Mouse (Mus musculus) embryonic facial prominence, embryonic 15.5 days (tissue): Measurements from ENCODE around the gene Adh7. TPM values are rescaled to one million over a fixed set of nuclear protein-coding genes. Genes with fewer than 3 reads are reported as not detected.

Experiments
- ATAC-seq: fragments of 200-750 bp; cut with Nextera tagmentation; 2 replicates; pipeline ENCODE4 v1.8.0; 2017; ENCODE audit warnings: low read depth, moderate TSS enrichment; ENCODE audit not compliant: insufficient number of reproducible peaks, low FRiP score, low TSS enrichment
- H3K27ac ChIP-seq: fragments of 300-500 bp; sonication (generic); replicated peaks from 2 replicates; pipeline ENCODE4 v1.5.1; 2015; ENCODE audit warnings: mild to moderate bottlenecking, inconsistent platforms
- H3K27me3 ChIP-seq: fragments of 300-500 bp; sonication (generic); 2 replicates; pipeline ENCODE4 v1.6.1; 2015; ENCODE audit warnings: inconsistent platforms
- H3K36me3 ChIP-seq: fragments of 300-500 bp; sonication (generic); 2 replicates; pipeline ENCODE4 v1.6.1; 2015; ENCODE audit warnings: mild to moderate bottlenecking, inconsistent platforms
- H3K4me1 ChIP-seq: fragments of 300-500 bp; sonication (generic); 2 replicates; pipeline ENCODE4 v1.6.1; 2015; ENCODE audit warnings: inconsistent platforms
- H3K4me2 ChIP-seq: fragments of 300-500 bp; sonication (generic); replicated peaks from 2 replicates; pipeline ENCODE4 v1.6.1; 2015; ENCODE audit warnings: mild to moderate bottlenecking, inconsistent platforms
- H3K4me3 ChIP-seq: fragments of 300-500 bp; sonication (generic); replicated peaks from 2 replicates; pipeline ENCODE4 v1.5.1; 2015; ENCODE audit warnings: mild to moderate bottlenecking, inconsistent platforms
- H3K9ac ChIP-seq: fragments of 300-500 bp; sonication (generic); 2 replicates; pipeline ENCODE4 v1.6.1; 2015; ENCODE audit warnings: inconsistent platforms
- H3K9me3 ChIP-seq: fragments of 300-500 bp; sonication (generic); replicated peaks from 2 replicates; pipeline ENCODE4 v1.6.1; 2016; ENCODE audit warnings: inconsistent platforms
- whole genome bisulfite sequencing: fragments of 180-500 bp; shearing (Covaris S2); methylation state at CpG from one replicate; pipeline ENCODE4 v1.1.7; 2015; 5-methylcytosine and 5-hydroxymethylcytosine counted together
- polyA plus RNA-seq: library from polyadenylated mRNA; unstranded; fragments of >200 nt; fragmentation: Nextera tagmentation; extraction: Ambion mirVana; gene quantifications from 2 replicates; pipeline ENCODE4 v1.2.1, GENCODE M21; 2015

Gene Adh7
- polyA plus RNA-seq, 1 experiment from 2014 or later, result 8.1 TPM

DNA sequence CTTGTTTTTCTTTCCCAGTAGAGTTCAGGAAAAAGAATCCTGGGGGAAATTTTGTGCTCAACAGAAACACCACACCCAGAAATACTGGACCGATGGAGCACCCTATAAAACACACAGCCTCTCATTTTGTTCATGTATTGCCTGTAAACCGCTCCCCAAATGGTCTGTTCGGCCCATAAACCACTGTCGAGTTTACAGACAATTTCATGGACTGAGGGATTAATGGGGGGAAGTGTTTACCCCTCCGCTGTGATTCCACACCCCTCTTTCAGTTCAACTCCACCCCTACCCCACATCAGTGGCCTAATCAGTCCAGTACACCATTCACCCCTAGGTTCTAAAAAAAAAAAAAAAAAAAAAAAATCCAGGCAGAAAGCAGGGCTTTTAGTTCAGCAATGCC, 23.4 kb downstream of the Adh7 start:
- WGBS, result 78% methylated on average over 5 of the region's 5 CpGs
- no peak for ATAC-seq
- no peaks in the 10 kb centered on the region for H3K36me3 ChIP-seq
- no peak overlapping the region for H3K4me2 ChIP-seq
- H3K27me3 ChIP-seq, result no peaks in the 10 kb centered on the region
- H3K4me3 ChIP-seq, result no peak overlapping the region
- H3K9me3 ChIP-seq, result no peaks in the 10 kb centered on the region
- H3K4me1 ChIP-seq, result no peaks in the 10 kb centered on the region
- H3K9ac ChIP-seq, result no peak overlapping the region
- no peak overlapping the region for H3K27ac ChIP-seq

DNA sequence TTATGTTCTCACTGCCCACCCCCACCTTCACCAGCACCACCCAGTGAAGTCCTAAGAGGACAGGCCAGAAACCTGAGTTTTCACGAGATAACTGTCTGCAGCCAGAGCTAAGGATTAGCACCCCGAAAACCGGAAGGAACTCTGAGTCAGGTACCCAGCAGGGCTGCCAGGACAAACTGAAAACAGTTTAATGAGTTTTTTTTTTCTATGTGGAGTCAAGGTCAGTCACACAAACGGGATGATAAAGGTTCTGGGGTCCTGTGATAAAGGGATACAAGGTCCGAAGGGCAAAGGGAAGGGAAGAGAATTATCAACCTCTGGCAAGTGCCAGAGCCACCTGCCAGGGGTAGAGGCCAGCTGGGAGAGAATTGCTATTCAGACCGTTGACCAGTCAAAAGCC, 23.8 kb downstream of the Adh7 start:
- Histone ChIP-seq H3K4me2 (no peak overlapping the region), H3K9me3 (no peaks in the 10 kb centered on the region), H3K36me3 (no peaks in the 10 kb centered on the region), H3K9ac (no peak overlapping the region), H3K27ac (no peak overlapping the region), H3K4me1 (peaks cover 3% of the 10 kb centered on the region; the same call in 1 of the 2 replicates), H3K27me3 (no peaks in the 10 kb centered on the region), H3K4me3 (no peak overlapping the region)
- 66% methylated on average over 6 of the region's 6 CpGs for WGBS
- ATAC-seq, result no peak

DNA sequence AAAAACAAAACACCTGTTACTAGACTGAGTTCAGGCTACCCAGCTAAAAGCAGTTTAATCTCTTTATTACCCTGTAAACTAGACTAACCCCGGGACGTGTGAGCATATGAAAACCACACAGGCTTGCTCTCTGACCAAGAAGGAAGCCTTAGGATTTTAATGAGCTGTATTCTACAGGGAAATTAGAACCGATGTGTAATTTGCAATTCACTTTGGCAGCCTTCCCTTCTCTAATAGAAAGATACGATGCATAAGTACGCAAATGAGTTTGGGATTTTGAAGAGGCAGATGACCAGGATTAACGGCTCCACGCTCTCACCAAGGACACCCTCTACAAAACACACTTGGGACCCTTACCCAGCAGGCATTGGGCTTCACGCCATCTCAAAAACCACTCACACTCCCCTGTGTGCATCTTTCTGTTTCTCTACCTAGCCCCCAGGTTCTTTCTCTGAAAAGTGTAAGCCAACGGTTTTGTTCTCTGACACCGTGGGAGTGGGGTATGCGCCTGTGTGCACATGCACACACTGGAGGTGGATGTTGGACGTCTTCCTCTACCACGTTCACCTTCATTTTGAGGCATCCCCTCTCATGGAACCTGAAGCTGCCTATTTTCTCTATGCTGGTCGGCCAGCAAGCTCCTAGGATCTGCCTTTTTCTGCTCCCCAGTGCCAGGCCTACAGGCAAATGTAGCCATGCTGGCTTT, 24.6 kb downstream of the Adh7 start:
- Histone ChIP-seq H3K4me2 (no peak overlapping the region), H3K27me3 (no peaks in the 10 kb centered on the region), H3K27ac (no peak overlapping the region), H3K4me1 (peaks cover 7% of the 10 kb centered on the region; the same call in 1 of the 2 replicates), H3K4me3 (no peak overlapping the region), H3K9ac (no peak overlapping the region), H3K9me3 (no peaks in the 10 kb centered on the region), H3K36me3 (no peaks in the 10 kb centered on the region)
- no peak for ATAC-seq
- WGBS, result 67% methylated on average over 14 of the region's 14 CpGs

DNA sequence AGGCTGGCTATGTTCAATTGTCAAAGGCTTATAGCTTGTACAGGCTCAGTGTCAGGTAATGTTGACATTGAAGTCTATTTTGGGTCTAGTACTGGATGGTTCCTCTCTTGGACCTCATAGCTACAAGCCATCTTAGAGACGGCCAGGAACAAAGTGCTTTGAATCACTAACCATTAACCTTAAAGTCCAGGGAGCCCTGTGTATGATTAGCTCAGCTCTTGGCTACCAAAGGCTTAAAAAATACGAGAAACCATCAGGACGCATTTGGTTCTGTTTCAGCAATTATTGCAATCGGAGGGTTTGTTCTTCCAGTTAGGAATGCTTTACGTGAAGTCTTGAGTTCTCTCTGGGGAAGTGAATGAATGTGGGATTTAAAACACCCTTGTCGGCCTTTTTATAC, 25.4 kb downstream of the Adh7 start:
- Histone ChIP-seq H3K4me2 (no peak overlapping the region), H3K4me1 (peaks cover 7% of the 10 kb centered on the region; the same call in 1 of the 2 replicates), H3K9ac (no peak overlapping the region), H3K36me3 (no peaks in the 10 kb centered on the region), H3K27ac (no peak overlapping the region), H3K9me3 (no peaks in the 10 kb centered on the region), H3K4me3 (no peak overlapping the region), H3K27me3 (no peaks in the 10 kb centered on the region)
- WGBS, result 79% methylated on average over 6 of the region's 6 CpGs
- ATAC-seq, result no peak

DNA sequence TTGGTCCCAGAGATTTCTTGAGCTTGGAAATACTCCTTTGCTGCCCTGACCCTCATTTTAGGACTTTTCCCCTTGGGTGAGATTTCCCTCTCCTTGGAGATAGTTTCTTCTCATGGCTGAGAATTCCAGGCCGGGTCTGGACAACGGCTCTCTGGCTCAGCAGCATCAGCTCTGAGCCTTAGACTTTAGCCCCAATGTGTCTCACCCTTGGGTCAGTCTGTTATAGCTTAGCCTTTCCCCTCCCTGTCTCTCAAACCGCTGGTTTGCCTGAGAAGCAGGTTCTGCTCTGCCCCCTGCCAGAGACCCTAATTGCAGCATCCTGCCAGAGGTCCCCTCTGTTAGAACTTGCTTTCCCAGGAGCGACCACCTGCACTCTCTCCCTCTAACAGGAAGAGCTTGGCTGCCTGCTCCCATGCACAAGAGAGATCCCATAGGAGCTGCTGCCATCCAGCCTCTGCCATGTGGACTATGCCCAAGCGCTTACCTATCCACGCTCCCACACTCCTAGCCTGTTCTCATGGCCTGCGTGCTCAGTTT, 26.8 kb downstream of the Adh7 start:
- WGBS, result 76% methylated on average over 7 of the region's 7 CpGs
- Histone ChIP-seq H3K9me3 (no peaks in the 10 kb centered on the region), H3K4me1 (peaks cover 7% of the 10 kb centered on the region; the same call in 1 of the 2 replicates), H3K27ac (no peak overlapping the region), H3K27me3 (no peaks in the 10 kb centered on the region), H3K36me3 (no peaks in the 10 kb centered on the region), H3K4me2 (no peak overlapping the region), H3K4me3 (no peak overlapping the region), H3K9ac (no peak overlapping the region)
- no peak for ATAC-seq

DNA sequence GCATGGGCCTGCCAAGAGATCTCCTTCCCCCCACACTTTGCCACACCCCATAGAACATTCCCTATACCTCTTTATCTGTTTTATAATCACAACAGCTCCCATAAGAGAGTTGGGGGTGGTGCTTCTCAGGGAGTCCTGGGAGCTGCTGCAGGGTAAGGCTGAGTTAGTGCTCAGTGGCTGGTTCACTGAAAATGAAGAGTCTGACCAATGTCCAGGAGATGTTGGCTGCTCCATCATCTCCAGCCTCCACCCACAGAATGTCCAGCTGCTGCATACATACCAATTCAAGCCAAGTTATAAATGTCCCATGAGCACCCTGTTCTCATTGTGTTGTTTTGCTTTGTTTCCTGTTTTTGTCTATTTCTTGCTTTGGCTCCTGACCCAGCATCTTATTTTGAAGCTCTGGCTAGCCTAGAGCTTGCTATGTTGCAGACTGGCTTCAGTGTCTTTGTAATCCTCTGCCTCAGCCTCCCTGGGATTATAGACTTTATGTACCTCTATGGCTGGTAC, 29.0 kb downstream of the Adh7 start:
- Histone ChIP-seq H3K27me3 (no peaks in the 10 kb centered on the region), H3K9ac (no peak overlapping the region), H3K9me3 (no peaks in the 10 kb centered on the region), H3K4me1 (peaks cover 7% of the 10 kb centered on the region; the same call in 1 of the 2 replicates), H3K4me2 (no peak overlapping the region), H3K27ac (no peak overlapping the region), H3K36me3 (no peaks in the 10 kb centered on the region), H3K4me3 (no peak overlapping the region)
- no peak for ATAC-seq

DNA sequence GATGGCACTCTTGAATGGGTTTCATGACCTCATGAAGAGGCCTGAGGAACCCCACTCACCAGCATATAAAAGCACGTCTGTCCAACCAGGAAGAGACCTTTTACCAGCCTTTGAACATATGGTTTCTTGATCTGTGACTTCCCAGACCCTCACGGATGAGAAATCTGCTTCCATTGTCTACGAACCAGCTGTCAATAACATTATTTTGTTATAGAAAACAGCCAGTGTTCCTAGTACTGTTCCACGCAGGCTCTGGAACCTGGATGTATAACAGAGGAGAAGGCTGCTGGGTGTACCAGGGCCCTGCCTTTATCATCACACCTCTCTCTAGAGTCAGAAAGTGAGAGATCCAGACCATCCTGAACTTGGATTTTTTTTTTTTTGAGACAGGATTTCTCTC, 29.7 kb downstream of the Adh7 start:
- Histone ChIP-seq H3K9me3 (no peaks in the 10 kb centered on the region), H3K4me2 (no peak overlapping the region), H3K4me1 (peaks cover 7% of the 10 kb centered on the region; the same call in 1 of the 2 replicates), H3K27ac (no peak overlapping the region), H3K27me3 (no peaks in the 10 kb centered on the region), H3K36me3 (no peaks in the 10 kb centered on the region), H3K4me3 (no peak overlapping the region), H3K9ac (no peak overlapping the region)
- WGBS, result 71% methylated on average over 4 of the region's 4 CpGs
- ATAC-seq, result no peak

DNA sequence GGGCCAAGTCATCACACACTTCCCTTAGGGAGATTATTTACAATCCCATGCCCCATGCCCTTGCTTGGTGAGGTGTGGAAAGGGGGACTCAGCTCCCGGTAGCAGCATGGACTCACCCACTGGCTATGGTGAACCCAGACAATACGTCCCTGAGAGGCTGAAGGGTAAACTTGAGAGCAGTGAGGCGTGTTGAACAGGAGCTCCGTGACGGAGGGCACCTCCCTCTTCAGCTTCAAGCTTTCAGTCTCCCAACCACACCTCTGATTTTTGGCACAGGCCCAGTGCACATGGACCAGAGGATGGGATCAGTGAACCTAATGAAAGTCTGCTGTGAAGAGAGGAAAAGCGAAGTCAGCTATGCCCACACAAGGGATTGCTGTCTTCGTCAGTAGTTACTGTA, 30.5 kb downstream of the Adh7 start:
- Histone ChIP-seq H3K4me2 (no peak overlapping the region), H3K27ac (no peak overlapping the region), H3K9me3 (no peaks in the 10 kb centered on the region), H3K36me3 (no peaks in the 10 kb centered on the region), H3K4me1 (peaks cover 7% of the 10 kb centered on the region; the same call in 1 of the 2 replicates), H3K27me3 (no peaks in the 10 kb centered on the region), H3K4me3 (no peak overlapping the region), H3K9ac (no peak overlapping the region)
- ATAC-seq, result no peak
- WGBS, result 61% methylated on average over 7 of the region's 7 CpGs

DNA sequence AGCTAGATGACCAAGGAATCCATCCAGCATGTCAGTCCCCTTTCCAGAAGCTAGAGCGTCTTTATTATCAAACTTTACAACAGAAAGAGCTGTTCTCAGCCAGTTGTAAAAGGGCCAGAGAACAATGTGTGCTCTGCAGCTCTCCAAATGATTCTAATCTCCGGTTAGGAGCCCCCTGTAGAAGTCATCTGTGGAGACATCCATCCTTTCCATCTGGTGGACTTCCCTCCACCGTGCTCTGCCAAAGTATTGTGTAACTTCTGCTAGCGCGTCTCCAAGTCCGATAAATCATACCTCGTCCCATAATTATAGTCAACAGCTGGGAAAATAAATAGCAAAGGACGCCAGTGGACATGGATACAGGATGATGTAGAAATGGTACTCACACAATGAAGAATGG, 31.2 kb downstream of the Adh7 start:
- Histone ChIP-seq H3K4me1 (peaks cover 7% of the 10 kb centered on the region; the same call in 1 of the 2 replicates), H3K27me3 (no peaks in the 10 kb centered on the region), H3K36me3 (no peaks in the 10 kb centered on the region), H3K4me2 (no peak overlapping the region), H3K4me3 (no peak overlapping the region), H3K9ac (no peak overlapping the region), H3K9me3 (no peaks in the 10 kb centered on the region), H3K27ac (no peak overlapping the region)
- ATAC-seq, result no peak
- 82% methylated on average over 8 of the region's 8 CpGs for WGBS

DNA sequence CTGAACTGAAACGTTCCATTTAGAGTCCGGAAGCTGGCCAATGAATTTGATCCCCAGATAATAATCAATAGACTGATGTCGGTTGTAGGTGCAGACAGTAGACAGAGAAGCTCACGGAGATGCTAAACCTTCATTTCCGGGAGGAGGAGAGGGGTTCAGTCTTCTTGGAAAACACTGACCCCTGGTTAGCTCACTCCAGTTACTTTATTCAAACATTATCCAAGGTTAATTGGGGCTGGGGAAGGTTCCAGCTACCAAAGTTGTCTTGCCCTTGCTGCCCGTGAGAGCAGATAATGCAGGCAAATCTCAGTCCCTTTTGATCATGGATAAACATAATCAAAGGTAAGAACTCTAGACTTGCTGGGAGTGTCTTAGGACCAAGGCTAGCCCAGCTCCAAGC, 33.6 kb downstream of the Adh7 start:
- H3K4me1 ChIP-seq, result peaks cover 6% of the 10 kb centered on the region; the same call in 1 of the 2 replicates
- no peak overlapping the region for H3K4me2 ChIP-seq
- no peaks in the 10 kb centered on the region for H3K9me3 ChIP-seq
- no peaks in the 10 kb centered on the region for H3K36me3 ChIP-seq
- ATAC-seq, result no peak
- no peak overlapping the region for H3K27ac ChIP-seq
- no peak overlapping the region for H3K9ac ChIP-seq
- no peak overlapping the region for H3K4me3 ChIP-seq
- H3K27me3 ChIP-seq, result no peaks in the 10 kb centered on the region
- 79% methylated on average over 6 of the region's 6 CpGs for WGBS

DNA sequence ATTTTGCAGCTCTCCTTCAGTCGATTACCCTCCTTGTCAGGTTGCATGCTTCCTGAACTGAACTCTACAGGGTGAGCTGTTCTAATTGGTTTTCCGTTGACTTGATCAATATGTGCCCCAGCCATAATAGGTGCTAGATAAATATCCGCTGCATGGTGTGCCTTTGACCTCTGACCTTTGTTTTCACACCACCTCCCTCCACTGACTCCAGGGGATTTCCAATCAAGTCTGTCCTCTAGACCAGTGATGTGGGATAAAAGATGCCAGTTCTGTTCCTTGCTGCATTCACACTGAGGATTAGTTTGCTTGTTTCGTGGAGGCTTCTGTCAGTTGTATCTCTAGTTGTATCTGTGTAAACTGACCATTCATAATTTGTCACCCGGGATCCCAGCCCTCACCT, 36.6 kb downstream of the Adh7 start:
- H3K4me1 ChIP-seq, result no peaks in the 10 kb centered on the region
- no peak overlapping the region for H3K4me3 ChIP-seq
- H3K9ac ChIP-seq, result no peak overlapping the region
- H3K9me3 ChIP-seq, result no peaks in the 10 kb centered on the region
- ATAC-seq, result no peak
- H3K27ac ChIP-seq, result no peak overlapping the region
- no peaks in the 10 kb centered on the region for H3K36me3 ChIP-seq
- no peak overlapping the region for H3K4me2 ChIP-seq
- H3K27me3 ChIP-seq, result no peaks in the 10 kb centered on the region
- 70% methylated on average over 5 of the region's 5 CpGs for WGBS

DNA sequence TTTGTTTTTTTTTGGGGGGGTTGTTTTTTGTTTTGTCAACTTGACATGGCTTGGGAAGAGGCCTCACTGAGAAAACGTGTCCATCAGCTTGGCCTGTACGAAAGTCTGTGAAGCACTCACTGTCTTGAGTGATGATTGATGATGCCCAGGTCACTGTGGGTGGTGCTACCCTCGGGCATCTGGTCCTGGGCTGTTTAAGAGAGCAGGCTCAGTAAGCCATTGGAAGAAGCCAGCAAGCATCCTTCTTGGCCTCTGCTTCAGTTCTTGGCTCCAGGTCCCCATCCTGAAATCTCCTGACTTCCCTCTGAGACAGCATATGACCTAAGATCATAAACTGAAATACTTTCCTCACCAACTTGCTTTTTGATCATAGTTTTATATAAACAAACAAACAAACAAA, 37.8 kb downstream of the Adh7 start:
- Histone ChIP-seq H3K9me3 (no peaks in the 10 kb centered on the region), H3K4me1 (no peaks in the 10 kb centered on the region), H3K27ac (no peak overlapping the region), H3K4me3 (no peak overlapping the region), H3K27me3 (no peaks in the 10 kb centered on the region), H3K4me2 (no peak overlapping the region), H3K36me3 (no peaks in the 10 kb centered on the region), H3K9ac (no peak overlapping the region)
- whole genome bisulfite sequencing, result 76% methylated on average over 3 of the region's 3 CpGs
- ATAC-seq, result no peak
